Mouse (Mus musculus): ENCODE measurements around the gene Adgrg1. TPM values are rescaled to one million over a fixed set of nuclear protein-coding genes. Genes with fewer than 3 reads are reported as not detected.

The Adgrg1 gene
- polyA plus RNA-seq, 1 experiment from 2014 or later = 186 TPM

DNA sequence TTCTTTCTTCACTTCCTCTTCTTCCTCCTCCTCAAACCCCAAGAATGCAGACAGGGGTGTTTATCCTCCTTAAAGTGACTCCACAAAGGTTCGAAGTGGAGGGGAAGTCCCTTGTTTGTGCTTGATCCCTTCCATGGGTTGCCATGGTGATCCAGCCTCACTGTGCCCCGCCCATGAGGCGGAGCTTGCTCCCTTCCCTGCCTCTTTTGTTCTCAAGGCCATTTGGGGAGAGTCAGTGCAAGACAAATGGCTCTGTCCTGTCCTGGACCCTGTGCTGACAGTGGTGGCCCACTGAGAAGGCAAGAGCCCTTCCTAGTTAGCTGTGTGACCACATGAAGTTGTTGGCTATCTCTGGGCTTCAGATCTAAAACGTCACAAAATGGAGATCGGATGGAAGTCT, 26.1 kb downstream of the Adgrg1 start:
- Histone ChIP-seq H3K9me3 (no peaks in the 10 kb centered on the region), H3K4me3 (peak overlapping the region; percentile 61), H3K4me1 (replicated peaks) (peaks cover 69% of the 10 kb centered on the region), H3K36me3 (peaks cover 56% of the 10 kb centered on the region), H3K27ac (peak overlapping the region; percentile 98), H3K27me3 (ENCODE audit: insufficient read depth, poor library complexity, severe bottlenecking) (no peaks in the 10 kb centered on the region)
- 17% methylated on average over 5 of the region's 5 CpGs for WGBS
- DNase-seq (ENCODE audit: low spot score) = peak; percentile 89

DNA sequence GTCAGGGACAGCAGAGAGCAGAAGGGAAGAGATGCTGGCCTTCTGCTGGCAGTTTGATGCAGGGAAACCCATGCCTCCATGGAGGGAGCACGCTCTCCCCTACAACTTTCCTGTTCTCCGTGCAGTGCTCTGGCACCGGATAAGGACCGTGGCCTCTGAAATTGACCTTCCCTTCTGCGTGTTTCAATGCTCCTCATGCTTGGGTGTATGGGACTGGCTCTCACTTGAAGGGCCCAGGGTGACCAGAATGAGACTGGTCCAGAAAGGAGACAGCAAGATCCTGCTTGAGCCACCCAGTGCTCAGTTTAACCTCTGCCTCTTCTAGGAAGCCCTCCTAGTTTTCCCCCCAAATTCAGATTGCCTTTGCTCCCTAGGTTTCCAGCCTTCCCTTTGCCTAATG, 26.6 kb downstream of the Adgrg1 start:
- Histone ChIP-seq H3K27ac (peak overlapping the region; percentile 98), H3K4me3 (peak overlapping the region; percentile 61), H3K27me3 (ENCODE audit: insufficient read depth, poor library complexity, severe bottlenecking) (no peaks in the 10 kb centered on the region), H3K36me3 (peaks cover 61% of the 10 kb centered on the region), H3K9me3 (no peaks in the 10 kb centered on the region), H3K4me1 (replicated peaks) (peaks cover 64% of the 10 kb centered on the region)
- DNase-seq (ENCODE audit: low spot score) = no peak
- WGBS = 75% methylated on average over 5 of the region's 5 CpGs

DNA sequence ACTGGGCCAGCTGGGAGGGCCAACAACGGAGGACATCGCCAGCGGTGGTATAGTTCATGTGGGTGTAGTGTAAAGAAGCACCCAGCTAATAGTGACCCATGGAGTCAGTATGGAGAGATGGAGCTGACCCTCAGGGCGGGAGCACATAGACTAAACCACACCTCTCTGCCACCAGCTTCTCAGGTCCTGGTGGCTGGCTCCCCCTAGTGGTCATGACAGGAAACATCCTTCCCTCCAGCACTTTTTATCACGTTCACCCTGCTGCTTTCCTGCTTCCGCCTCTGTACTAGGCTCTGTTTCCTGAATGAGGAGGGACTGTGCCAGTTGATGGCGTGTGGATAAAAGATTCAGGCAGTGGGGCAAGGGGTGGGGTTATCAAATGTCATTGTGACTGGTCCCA, 27.1 kb downstream of the Adgrg1 start:
- peak overlapping the region; percentile 61 for H3K4me3 ChIP-seq
- peaks cover 59% of the 10 kb centered on the region for H3K4me1 ChIP-seq (replicated peaks)
- 7% methylated on average over 7 of the region's 7 CpGs for WGBS
- no peaks in the 10 kb centered on the region for H3K27me3 ChIP-seq (ENCODE audit: insufficient read depth, poor library complexity, severe bottlenecking)
- H3K27ac ChIP-seq = peak overlapping the region; percentile 98
- DNase-seq (ENCODE audit: low spot score) = peak; percentile 84
- H3K36me3 ChIP-seq = peaks cover 66% of the 10 kb centered on the region
- H3K9me3 ChIP-seq = no peaks in the 10 kb centered on the region

DNA sequence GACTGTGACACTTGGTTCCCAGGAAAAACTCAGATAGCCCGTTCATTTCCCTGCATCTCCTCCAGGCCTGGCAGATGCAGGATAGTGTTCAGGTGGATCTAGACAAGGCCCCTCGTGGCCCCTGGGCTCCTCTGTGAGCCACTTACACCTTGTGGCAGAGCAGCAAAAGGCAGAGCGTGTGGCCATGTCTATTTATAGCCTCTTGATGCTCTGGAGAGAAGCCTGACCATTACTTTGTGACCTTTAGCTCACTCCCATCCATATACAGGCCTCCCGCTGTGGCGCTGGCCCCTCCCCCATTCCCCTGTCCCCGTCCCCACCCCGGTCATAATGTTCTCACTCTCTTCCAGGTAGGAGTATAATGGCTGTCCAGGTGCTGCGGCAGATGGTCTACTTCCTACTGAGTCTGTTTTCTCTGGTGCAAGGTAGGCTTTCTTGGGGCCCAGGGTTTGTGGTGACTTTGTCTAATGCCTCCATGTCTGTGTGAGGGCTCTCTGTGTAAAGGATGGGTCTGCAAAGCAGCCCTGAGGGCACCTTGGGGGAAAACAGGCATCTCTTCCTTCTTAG, 27.6 kb downstream of the Adgrg1 start:
- no peak for DNase-seq (ENCODE audit: low spot score)
- Histone ChIP-seq H3K4me1 (replicated peaks) (peaks cover 57% of the 10 kb centered on the region), H3K4me3 (no peak overlapping the region), H3K27ac (peak overlapping the region; percentile 98; the same call in 1 of the 2 replicates), H3K36me3 (peaks cover 71% of the 10 kb centered on the region), H3K9me3 (no peaks in the 10 kb centered on the region), H3K27me3 (ENCODE audit: insufficient read depth, poor library complexity, severe bottlenecking) (no peaks in the 10 kb centered on the region)
- 63% methylated on average over 8 of the region's 8 CpGs for WGBS

DNA sequence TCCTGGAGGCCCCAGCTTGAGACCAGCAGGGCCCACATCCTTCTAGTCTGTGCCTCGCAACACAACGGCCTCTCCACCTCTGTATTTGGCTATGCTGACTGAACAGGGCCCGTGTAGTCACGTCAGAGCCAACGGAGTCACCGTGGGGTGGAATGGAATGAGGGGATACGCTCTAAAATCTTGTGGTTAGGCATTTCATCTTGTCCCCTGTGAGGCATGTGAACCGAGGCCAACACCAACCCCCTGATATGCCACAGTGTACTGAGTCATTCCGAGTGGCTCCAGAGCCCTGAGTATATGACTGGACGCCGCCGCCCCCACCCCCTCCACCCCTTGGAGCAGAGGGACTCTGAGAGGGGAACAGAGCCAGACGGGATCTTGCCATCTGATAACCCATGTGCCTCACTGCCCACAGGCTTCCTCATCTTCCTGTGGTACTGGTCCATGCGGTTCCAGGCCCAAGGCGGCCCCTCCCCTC, 37.9 kb downstream of the Adgrg1 start:
- WGBS = 89% methylated on average over 15 of the region's 15 CpGs
- Histone ChIP-seq H3K36me3 (peaks cover 86% of the 10 kb centered on the region), H3K27ac (no peak overlapping the region), H3K27me3 (ENCODE audit: insufficient read depth, poor library complexity, severe bottlenecking) (no peaks in the 10 kb centered on the region), H3K4me3 (no peak overlapping the region), H3K9me3 (no peaks in the 10 kb centered on the region), H3K4me1 (replicated peaks) (peaks cover 24% of the 10 kb centered on the region)
- DNase-seq (ENCODE audit: low spot score) = no peak

DNA sequence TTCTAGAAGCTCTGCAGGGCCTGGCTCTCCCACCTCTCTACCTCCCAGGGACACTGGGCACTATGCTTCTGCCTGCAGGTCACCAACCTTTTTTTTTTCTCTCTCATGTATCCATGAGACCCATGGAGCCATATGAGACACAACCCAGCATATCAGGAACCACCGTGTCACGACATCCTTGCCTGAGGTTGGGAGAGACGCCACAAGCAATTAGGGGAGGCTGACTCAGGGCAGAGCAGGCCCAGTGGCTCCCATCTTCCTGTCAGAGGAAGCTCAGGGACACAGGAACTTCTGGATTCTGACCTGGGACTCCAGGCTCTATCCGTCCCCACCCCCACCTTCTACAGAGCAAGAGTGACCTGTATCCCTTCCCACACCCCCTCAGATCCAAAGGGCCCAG, 41.3 kb downstream of the Adgrg1 start:
- no peak for DNase-seq (ENCODE audit: low spot score)
- H3K9me3 ChIP-seq = no peaks in the 10 kb centered on the region
- peaks cover 53% of the 10 kb centered on the region for H3K36me3 ChIP-seq
- no peaks in the 10 kb centered on the region for H3K27me3 ChIP-seq (ENCODE audit: insufficient read depth, poor library complexity, severe bottlenecking)
- H3K4me3 ChIP-seq = no peak overlapping the region
- H3K4me1 ChIP-seq (replicated peaks) = peaks cover 29% of the 10 kb centered on the region
- no peak overlapping the region for H3K27ac ChIP-seq
- WGBS = 80% methylated on average over 4 of the region's 4 CpGs

DNA sequence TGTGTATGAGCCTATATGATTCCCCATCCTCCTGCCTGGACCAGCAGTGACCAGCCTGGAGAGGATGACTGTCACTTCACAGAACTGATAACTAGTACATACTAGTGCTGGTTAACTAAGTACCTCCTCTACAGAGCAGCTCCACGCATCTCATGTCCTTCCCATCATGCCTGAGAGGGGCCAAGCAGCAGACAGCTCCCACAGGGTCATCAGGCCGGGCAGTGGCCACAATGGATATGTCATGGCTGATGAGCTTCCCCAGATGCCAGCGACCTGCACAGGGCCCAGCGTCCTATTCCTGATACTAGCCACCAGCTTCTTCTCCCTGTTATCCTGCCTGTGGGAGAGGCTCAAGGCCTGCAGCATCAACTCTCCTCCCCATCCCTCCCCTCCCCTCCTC, 42.1 kb downstream of the Adgrg1 start:
- WGBS = 53% methylated on average over 4 of the region's 4 CpGs

DNA sequence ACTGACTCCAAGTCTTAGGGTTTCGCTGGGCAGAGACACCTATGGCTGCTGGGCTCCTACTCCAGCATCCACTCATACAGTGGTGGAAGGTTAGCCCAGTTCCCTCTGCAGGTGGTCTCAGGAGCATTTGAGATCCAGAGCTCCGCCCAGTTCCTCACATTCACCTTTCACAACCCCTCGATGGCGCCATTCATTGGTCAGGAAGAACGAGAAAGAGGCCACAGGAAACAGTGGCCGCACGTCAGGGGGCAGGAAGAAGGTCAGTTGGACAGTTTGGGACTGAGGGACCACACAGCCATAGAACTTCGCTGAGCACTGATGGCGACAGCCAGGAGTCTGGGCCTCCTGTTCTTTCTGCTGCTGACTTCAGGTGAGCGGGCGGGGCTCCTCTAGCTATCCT, 42.9 kb downstream of the Adgrg1 start, which contains the start of gene Adgrg3:
Gene Adgrg3 (plus strand): TSS at position 242 of the 400 bp plus-strand sequence.
- H3K27ac ChIP-seq = peak within 1 kb of the TSS; percentile 13
- peaks cover 37% of the 10 kb centered on the region for H3K36me3 ChIP-seq
- no peak for DNase-seq (ENCODE audit: low spot score)
- H3K4me3 ChIP-seq = no peak within 1 kb of the TSS
- no peaks in the 10 kb centered on the region for H3K27me3 ChIP-seq (ENCODE audit: insufficient read depth, poor library complexity, severe bottlenecking)
- 81% methylated on average over 11 of the region's 11 CpGs for WGBS
- H3K9me3 ChIP-seq = no peaks in the 10 kb centered on the region
- H3K4me1 ChIP-seq (replicated peaks) = peaks cover 24% of the 10 kb centered on the region

More for the DNA sequence above, 42.1 kb downstream of the Adgrg1 start:
- DNase-seq (ENCODE audit: low spot score) = no peak
- H3K36me3 ChIP-seq = peaks cover 44% of the 10 kb centered on the region
- H3K27me3 ChIP-seq (ENCODE audit: insufficient read depth, poor library complexity, severe bottlenecking) = no peaks in the 10 kb centered on the region
- peaks cover 27% of the 10 kb centered on the region for H3K4me1 ChIP-seq (replicated peaks)
- no peaks in the 10 kb centered on the region for H3K9me3 ChIP-seq
- no peak overlapping the region for H3K4me3 ChIP-seq
- H3K27ac ChIP-seq = peak overlapping the region; percentile 12; the same call in 1 of the 2 replicates

DNA sequence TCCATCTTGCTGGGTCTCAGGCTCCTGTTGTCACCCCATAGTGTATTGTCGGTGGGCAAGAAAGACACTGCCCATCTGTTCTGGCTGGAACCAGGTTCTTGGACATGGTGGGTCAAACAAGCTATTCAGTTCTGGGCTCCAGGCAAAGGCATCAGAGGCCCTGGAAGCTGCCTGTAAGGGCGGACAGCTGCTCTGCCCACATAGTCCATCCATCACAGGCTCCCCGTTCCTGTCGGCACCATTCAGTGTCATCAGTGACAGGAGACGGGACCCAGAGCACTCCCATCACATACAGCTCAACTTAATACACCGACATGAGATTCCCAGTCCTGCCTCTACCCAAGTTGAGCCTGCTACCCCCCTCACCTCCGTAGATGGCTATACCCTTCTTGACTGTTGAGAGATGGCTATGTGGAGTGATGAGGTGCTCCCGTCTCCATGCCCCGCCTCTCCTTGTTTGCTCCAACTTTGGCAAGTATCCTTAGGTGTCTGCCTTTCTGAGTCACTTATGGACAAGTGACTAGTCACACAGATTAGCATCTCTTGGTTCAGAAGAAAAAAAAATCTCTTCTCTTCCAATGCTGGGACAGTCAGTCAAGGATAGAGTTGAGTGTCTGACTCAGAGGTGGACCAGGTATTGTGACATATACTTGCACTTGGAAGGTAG, 43.6 kb downstream of the Adgrg1 start:
- Histone ChIP-seq H3K36me3 (peaks cover 30% of the 10 kb centered on the region), H3K4me1 (replicated peaks) (peaks cover 31% of the 10 kb centered on the region), H3K9me3 (no peaks in the 10 kb centered on the region), H3K27ac (no peak overlapping the region), H3K4me3 (no peak overlapping the region), H3K27me3 (ENCODE audit: insufficient read depth, poor library complexity, severe bottlenecking) (no peaks in the 10 kb centered on the region)
- 86% methylated on average over 9 of the region's 9 CpGs for WGBS
- no peak for DNase-seq (ENCODE audit: low spot score)

DNA sequence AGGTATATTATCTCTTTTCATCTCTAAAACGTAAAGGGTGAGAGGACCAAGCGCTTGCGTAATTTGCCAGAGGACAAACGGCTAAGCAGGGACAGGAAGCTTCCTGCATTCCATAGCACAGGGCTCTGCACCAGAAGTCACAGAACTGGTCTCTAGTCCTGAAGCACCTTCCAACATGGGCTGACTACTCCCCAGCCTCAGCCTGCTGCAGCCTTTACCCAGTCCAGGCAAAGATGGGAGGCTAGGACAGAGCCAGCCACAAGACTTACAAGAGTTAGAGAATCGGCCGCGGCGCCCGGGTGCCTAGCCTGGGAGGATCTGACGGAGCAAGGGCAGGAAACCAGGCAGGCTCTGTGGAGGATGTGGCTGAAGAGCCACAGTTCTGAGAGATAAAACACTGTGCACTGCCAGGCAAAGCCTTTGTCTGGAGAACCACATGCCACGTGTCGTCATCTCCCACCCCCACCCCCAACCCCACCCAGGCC, 45.8 kb downstream of the Adgrg1 start:
- peaks cover 8% of the 10 kb centered on the region for H3K36me3 ChIP-seq
- no peak overlapping the region for H3K4me3 ChIP-seq
- peak overlapping the region; percentile 60 for H3K27ac ChIP-seq
- WGBS = 78% methylated on average over 12 of the region's 12 CpGs
- no peak for DNase-seq (ENCODE audit: low spot score)
- H3K4me1 ChIP-seq (replicated peaks) = peaks cover 42% of the 10 kb centered on the region
- no peaks in the 10 kb centered on the region for H3K9me3 ChIP-seq
- H3K27me3 ChIP-seq (ENCODE audit: insufficient read depth, poor library complexity, severe bottlenecking) = no peaks in the 10 kb centered on the region

DNA sequence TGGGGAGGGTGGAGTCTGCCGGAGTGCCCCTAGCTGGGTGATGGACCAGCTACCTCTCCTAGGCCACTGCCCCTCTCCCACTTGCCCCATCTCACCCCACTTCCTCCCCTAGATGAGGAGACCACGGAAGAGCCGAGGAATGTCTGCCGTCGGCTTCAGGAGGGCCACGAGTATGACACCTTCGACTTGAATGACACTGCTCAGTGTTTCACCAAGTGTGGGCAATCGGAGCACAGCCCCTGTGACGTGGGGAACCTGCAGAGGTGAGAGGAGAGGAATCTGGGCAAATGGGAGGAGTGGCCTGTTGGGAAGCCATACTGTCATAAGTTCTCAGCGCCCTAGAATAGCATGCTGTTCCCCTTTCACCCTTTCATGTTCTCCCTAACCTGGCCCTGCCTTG, 46.3 kb downstream of the Adgrg1 start:
- peak overlapping the region; percentile 60 for H3K27ac ChIP-seq
- WGBS = 86% methylated on average over 10 of the region's 10 CpGs
- peaks cover 3% of the 10 kb centered on the region for H3K36me3 ChIP-seq
- no peak overlapping the region for H3K4me3 ChIP-seq
- DNase-seq (ENCODE audit: low spot score) = no peak
- no peaks in the 10 kb centered on the region for H3K9me3 ChIP-seq
- no peaks in the 10 kb centered on the region for H3K27me3 ChIP-seq (ENCODE audit: insufficient read depth, poor library complexity, severe bottlenecking)
- peaks cover 41% of the 10 kb centered on the region for H3K4me1 ChIP-seq (replicated peaks)

DNA sequence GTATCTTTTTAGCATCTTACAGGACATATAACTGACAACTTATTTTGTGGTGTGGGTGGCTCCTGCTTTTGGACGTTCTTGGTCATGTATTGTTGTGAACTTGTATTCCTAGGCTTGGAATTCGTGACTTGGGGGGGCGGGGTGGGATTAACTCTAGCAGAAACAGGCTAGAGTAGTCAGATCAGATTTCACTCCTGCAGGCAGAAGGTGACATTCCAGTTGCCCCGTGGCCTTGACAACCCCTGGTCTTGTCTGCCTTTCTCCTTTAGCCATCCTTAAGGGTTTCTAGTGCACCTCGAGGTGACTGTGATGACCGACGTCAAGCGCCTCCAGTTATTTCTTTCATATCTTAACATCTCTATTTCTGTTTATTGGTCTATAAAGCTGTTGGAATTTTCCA, 48.6 kb downstream of the Adgrg1 start:
- peaks cover 20% of the 10 kb centered on the region for H3K4me1 ChIP-seq (replicated peaks)
- WGBS = 25% methylated on average over 8 of the region's 8 CpGs
- H3K9me3 ChIP-seq = no peaks in the 10 kb centered on the region
- H3K4me3 ChIP-seq = no peak overlapping the region
- H3K36me3 ChIP-seq = no peaks in the 10 kb centered on the region
- no peaks in the 10 kb centered on the region for H3K27me3 ChIP-seq (ENCODE audit: insufficient read depth, poor library complexity, severe bottlenecking)
- no peak for DNase-seq (ENCODE audit: low spot score)
- no peak overlapping the region for H3K27ac ChIP-seq

DNA sequence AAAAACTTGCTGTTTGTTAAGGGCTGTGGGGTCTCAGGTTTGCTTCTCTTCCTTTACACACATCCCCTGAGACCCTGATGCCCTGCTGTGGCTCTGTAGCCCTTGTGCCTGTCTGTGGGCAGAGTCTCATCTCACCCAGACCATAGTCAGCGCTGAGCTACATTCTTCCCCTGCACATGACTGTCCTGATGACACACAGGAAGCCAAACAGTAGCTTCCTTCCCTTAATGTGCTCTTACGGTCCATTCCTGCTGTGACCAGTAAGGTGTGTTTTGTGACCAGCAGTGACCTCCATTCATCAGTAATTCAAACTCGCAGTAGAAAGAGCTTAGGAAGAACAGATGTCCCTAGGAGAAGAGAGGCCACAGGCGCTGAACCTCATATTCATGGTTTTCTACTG, 49.8 kb downstream of the Adgrg1 start:
- no peaks in the 10 kb centered on the region for H3K36me3 ChIP-seq
- no peaks in the 10 kb centered on the region for H3K9me3 ChIP-seq
- 79% methylated on average over 4 of the region's 4 CpGs for WGBS
- DNase-seq (ENCODE audit: low spot score) = no peak
- no peaks in the 10 kb centered on the region for H3K27me3 ChIP-seq (ENCODE audit: insufficient read depth, poor library complexity, severe bottlenecking)
- H3K4me3 ChIP-seq = no peak overlapping the region
- H3K4me1 ChIP-seq (replicated peaks) = peaks cover 20% of the 10 kb centered on the region
- no peak overlapping the region for H3K27ac ChIP-seq

Data from hindbrain, embryonic 10.5 days (tissue).